Mouse (Mus musculus) bone marrow macrophage, adult 2 months (primary cell): ENCODE data around the gene Cdh18.

ENCODE experiments used
- CTCF ChIP-seq: IDR thresholded peaks from 2 replicates; pipeline ENCODE4 v1.5.1; 2012; ENCODE audit warnings: low read depth, mild to moderate bottlenecking, low read length, moderate library complexity
- POLR2A ChIP-seq: IDR thresholded peaks from 2 replicates; pipeline ENCODE4 v1.6.1; 2012; ENCODE audit warnings: mild to moderate bottlenecking, low read depth, low read length, borderline replicate concordance

GRCm38 (mm10) chr15:23430021-23430420, 881.2 kb downstream of the Cdh18 start:
- TF ChIP-seq POLR2A: no peak
- TF ChIP-seq CTCF: no peak
